Mouse (Mus musculus) testis, adult 2 months (tissue): ENCODE data around the gene Traf7.

Experiments used
- CTCF ChIP-seq: fragments of 200-500 bp; IDR thresholded peaks from 2 replicates; pipeline ENCODE4 v1.5.1; 2012; ENCODE audit warnings: low read depth, mild to moderate bottlenecking, inconsistent platforms, low read length, moderate library complexity; ENCODE audit not compliant: control insufficient read depth, insufficient read depth, insufficient replicate concordance
- POLR2A ChIP-seq: fragments of 200-500 bp; IDR thresholded peaks from 2 replicates; pipeline ENCODE4 v1.6.1; 2012; ENCODE audit warnings: low read depth, mild to moderate bottlenecking, inconsistent platforms, low read length, moderate library complexity; ENCODE audit not compliant: control insufficient read depth

- no peak for TF ChIP-seq CTCF
- TF ChIP-seq POLR2A: no peak
These were observed 11.2 kb upstream of the Traf7 start for GRCm38 (mm10) chr17:24538950-24539349.
